Mouse (Mus musculus) E14TG2a.4 (cell line): ENCODE measurements around the gene Serpinb9b.

Experiments
- H3K27me3 ChIP-seq: 2 replicates; pipeline ENCODE4 v1.6.1; 2014; ENCODE audit warnings: low read length, control low read depth; ENCODE audit not compliant: insufficient read depth
- H3K36me3 ChIP-seq: 2 replicates; pipeline ENCODE4 v1.6.1; 2014; ENCODE audit warnings: low read length, control low read depth; ENCODE audit not compliant: insufficient read depth
- H3K4me1 ChIP-seq: replicated peaks from 2 replicates; pipeline ENCODE4 v1.6.1; 2014; ENCODE audit warnings: low read depth, low read length, control low read depth
- H3K4me3 ChIP-seq: replicated peaks from 2 replicates; pipeline ENCODE4 v1.5.1; 2014; ENCODE audit warnings: mild to moderate bottlenecking, low read length
- H3K9me3 ChIP-seq: 2 replicates; pipeline ENCODE4 v1.6.1; 2014; ENCODE audit warnings: low read length, control low read depth
- CTCF ChIP-seq: conservative IDR thresholded peaks from 2 replicates; pipeline ENCODE4 v1.5.1; 2014; ENCODE audit warnings: low read length
- NANOG ChIP-seq: IDR thresholded peaks from 2 replicates; pipeline ENCODE4 v1.6.1; 2014; ENCODE audit warnings: borderline replicate concordance, low read length, mixed read lengths
- POU5F1 ChIP-seq: IDR thresholded peaks from 2 replicates; pipeline ENCODE4 v1.6.1; 2014; ENCODE audit warnings: low read length, borderline replicate concordance

Gene Serpinb9b

DNA sequence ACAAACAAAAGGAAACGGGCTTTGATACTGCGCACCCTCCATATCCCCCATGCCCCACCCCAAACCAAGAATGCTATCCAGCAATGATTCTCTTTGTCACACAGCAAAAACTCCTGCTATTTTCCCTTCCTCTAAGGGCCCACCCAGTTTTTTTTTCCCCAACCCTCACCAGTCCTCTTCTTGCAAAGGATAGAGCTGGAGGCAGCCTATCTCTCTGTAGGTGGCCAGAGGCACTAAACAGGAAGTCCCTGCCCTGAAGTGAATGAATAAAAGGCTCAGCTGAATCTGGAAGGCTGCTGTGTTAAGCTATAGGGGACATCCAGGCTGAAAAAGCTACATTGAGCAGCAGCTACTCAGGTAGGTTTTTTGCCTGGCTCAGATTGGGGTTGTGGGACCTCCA lies at the start of gene Serpinb9b:
TSS of gene Serpinb9b (plus strand) at position 173 of the 400 bp plus-strand sequence.
- H3K27me3 ChIP-seq, result no peaks in the 10 kb centered on the region
- H3K36me3 ChIP-seq, result no peaks in the 10 kb centered on the region
- no peak for TF ChIP-seq CTCF
- TF ChIP-seq POU5F1, result no peak
- TF ChIP-seq NANOG, result no peak
- H3K4me3 ChIP-seq, result peak within 1 kb of the TSS; percentile 17; the same call in 1 of the 2 replicates
- H3K4me1 ChIP-seq, result peaks cover 44% of the 10 kb centered on the region
- H3K9me3 ChIP-seq, result peaks cover 5% of the 10 kb centered on the region; the same call in 1 of the 2 replicates

DNA sequence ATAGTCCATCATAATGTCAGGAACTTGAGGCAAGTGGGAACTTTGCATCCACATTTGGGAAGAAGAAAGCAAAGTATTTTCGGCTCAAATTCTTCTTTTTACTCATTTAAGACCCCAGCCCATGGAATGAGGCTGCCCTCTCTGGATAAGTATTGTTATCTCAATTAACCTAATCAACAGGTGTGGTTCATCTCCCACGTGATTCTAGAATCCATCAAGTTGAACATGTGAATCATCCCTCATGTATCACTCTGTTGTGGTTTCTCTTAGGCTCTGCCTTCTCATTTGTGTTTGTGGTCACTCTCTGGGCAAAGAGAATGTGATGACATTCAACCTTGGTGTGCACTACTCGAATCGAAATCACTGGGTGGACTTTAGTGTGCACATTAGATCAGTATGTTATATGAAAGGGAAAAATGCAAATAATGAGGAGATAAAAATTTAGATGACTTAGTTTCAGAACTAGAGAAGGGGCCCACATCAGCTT lies 44.6 kb upstream of the Serpinb9b start:
- Histone ChIP-seq H3K4me3 (no peak overlapping the region), H3K27me3 (no peaks in the 10 kb centered on the region), H3K36me3 (no peaks in the 10 kb centered on the region), H3K9me3 (no peaks in the 10 kb centered on the region), H3K4me1 (no peaks in the 10 kb centered on the region)
- TF ChIP-seq CTCF (no peak), POU5F1 (no peak), NANOG (no peak)

DNA sequence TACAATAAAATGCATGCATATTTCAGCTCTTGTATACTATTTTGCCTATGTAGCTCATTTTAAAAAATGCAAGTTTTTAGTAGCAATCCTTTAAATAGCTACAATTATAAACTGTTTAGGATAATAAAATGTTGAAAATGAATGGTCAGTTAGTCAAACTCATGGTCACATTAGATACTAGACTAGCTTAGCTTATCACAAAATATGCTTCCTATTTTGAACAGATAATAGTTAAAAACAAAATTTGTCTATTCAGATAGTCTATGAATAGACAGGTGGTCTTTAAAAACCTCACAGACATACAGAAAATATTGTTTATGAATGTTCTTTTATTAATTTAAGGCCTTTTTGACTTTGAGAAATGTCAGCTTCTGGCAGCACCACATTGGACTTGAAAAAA lies 41.0 kb upstream of the Serpinb9b start:
- Histone ChIP-seq H3K27me3 (no peaks in the 10 kb centered on the region), H3K4me3 (no peak overlapping the region), H3K36me3 (no peaks in the 10 kb centered on the region), H3K4me1 (no peaks in the 10 kb centered on the region), H3K9me3 (no peaks in the 10 kb centered on the region)
- TF ChIP-seq NANOG, result no peak
- no peak for TF ChIP-seq CTCF
- TF ChIP-seq POU5F1, result no peak

DNA sequence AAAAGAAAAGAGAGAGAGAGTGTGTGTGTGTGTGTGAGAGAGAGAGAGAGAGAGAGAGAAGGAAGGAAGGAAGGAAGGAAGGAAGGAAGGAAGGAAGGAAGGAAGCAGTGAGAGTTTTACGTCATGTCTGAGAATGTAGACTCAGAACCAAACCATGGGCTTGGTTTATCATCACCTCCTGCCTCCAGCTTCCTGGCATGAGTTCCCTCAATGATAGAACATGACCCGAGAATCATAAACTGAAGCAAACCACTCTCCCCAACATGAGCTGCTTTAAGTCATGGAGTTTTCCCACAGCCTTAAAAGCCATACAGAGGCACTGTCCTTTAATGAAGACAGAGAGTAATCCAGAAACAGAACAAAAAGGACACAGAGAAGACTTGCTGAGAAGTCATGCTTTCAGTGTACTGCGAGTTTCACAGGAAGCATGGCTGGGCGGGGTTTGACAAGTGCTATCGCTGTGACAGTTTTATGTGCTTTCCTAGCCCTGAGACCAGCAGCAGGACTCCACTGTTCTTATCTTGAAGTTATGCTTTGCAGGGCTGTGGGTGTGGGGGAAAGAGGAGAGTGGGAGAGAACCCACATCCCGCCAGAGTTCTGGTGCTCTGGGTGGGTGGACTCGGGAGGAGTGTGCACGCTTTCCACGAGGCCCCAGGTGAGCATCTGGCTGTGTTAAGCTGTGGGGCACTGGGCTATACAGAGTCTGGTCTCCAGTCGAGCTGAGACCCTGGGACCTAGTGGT lies 33.9 kb upstream of the Serpinb9b start:
- H3K4me3 ChIP-seq, result no peak overlapping the region
- H3K27me3 ChIP-seq, result no peaks in the 10 kb centered on the region
- no peak for TF ChIP-seq POU5F1
- TF ChIP-seq CTCF, result no peak
- TF ChIP-seq NANOG, result no peak
- no peaks in the 10 kb centered on the region for H3K36me3 ChIP-seq
- no peaks in the 10 kb centered on the region for H3K9me3 ChIP-seq
- H3K4me1 ChIP-seq, result peaks cover 7% of the 10 kb centered on the region; the same call in 1 of the 2 replicates

DNA sequence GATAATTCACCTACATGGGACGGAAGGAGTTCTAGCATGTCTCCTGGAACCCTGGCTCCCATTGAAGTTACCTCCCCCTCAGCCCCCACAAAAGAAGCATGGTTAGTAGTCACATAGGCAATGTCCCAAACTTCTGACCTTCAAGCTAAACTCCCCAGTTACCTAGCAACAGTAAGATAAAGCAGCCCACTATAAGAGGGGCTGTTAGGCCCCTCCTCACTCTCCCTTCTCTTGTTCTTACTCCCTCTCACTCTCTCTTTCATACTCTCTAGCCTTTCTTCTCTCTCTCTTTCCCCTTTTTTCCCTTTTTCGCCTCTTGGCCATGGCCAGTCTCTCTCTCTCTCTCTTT lies 33.3 kb upstream of the Serpinb9b start:
- Histone ChIP-seq H3K4me3 (no peak overlapping the region), H3K9me3 (no peaks in the 10 kb centered on the region), H3K27me3 (no peaks in the 10 kb centered on the region), H3K4me1 (peaks cover 7% of the 10 kb centered on the region; the same call in 1 of the 2 replicates), H3K36me3 (no peaks in the 10 kb centered on the region)
- TF ChIP-seq POU5F1, result no peak
- TF ChIP-seq NANOG, result no peak
- TF ChIP-seq CTCF, result no peak

DNA sequence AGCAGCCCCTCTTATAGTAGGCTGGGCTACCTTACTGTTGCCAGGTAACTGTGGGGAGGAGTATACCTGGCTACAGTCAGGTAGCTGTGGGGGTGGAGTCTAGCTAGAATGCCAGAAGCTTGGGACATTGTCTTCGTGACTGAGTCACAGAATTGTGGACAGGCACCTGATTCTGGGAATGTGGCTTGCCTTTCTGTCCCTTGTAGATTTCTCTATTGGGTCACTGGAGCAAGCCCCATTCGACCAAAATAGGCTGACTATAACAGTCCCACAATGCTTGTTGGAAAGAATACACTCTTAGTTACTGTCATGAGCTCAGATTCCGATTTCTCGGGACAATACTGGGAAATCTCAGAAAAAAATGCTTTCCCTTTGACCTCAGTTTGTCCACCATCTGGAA lies 32.2 kb upstream of the Serpinb9b start:
- peaks cover 7% of the 10 kb centered on the region; the same call in 1 of the 2 replicates for H3K4me1 ChIP-seq
- H3K27me3 ChIP-seq, result no peaks in the 10 kb centered on the region
- H3K9me3 ChIP-seq, result no peaks in the 10 kb centered on the region
- no peak for TF ChIP-seq CTCF
- no peak for TF ChIP-seq NANOG
- no peak for TF ChIP-seq POU5F1
- no peaks in the 10 kb centered on the region for H3K36me3 ChIP-seq
- no peak overlapping the region for H3K4me3 ChIP-seq

DNA sequence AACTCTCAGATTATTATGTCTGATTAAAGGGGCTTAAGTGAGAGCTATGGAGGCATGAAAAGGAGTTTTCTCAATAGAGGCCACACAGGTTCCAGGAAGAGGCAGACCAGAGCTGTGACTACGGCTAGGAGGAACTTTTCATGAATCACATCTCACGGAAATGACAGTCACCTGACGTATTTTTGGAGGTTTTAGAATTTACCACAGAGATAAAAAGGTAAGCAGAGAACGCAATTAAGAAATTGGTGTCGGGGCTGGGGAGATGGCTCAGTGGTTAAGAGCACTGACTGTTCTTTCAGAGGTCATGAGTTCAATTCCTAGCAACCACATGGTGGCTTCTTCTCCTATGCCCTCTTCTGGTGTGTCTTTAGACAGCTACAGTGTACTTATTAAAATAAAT lies 25.9 kb upstream of the Serpinb9b start:
- no peak overlapping the region for H3K4me3 ChIP-seq
- TF ChIP-seq POU5F1, result no peak
- no peak for TF ChIP-seq NANOG
- TF ChIP-seq CTCF, result no peak
- H3K27me3 ChIP-seq, result no peaks in the 10 kb centered on the region
- H3K36me3 ChIP-seq, result no peaks in the 10 kb centered on the region
- peaks cover 30% of the 10 kb centered on the region for H3K4me1 ChIP-seq
- H3K9me3 ChIP-seq, result no peaks in the 10 kb centered on the region

DNA sequence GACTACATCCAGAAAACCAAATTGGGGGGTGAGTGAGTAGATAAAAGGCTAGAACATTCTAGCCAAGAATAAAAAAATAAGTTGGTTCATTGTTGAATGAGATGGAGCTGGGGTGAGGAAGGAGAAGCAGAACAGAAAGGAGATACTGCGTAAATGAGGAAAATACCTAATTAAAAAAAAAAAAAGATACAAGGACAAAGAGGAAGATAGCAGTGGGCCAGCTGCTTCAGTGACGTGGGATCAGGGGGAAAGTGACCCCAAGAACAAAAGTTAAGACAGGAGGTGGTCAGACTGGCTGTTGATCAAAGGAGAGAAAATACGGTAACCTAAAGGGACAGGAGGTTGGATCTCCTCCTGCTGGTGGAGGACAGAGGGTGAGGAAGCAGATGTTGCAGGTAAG lies 24.3 kb upstream of the Serpinb9b start, which contains the start of gene Serpinb9:
TSS of gene Serpinb9 (plus strand) at position 301 of the 400 bp plus-strand sequence.
- Histone ChIP-seq H3K4me3 (no peak within 1 kb of the TSS), H3K27me3 (no peaks in the 10 kb centered on the region), H3K9me3 (no peaks in the 10 kb centered on the region), H3K36me3 (no peaks in the 10 kb centered on the region), H3K4me1 (peaks cover 30% of the 10 kb centered on the region)
- TF ChIP-seq POU5F1, result no peak
- TF ChIP-seq CTCF, result no peak
- TF ChIP-seq NANOG, result no peak
